Mouse (Mus musculus) embryonic facial prominence, embryonic 14.5 days (tissue): Measurements from ENCODE around the gene Ran. TPM values are rescaled to one million over a fixed set of nuclear protein-coding genes. Genes with fewer than 3 reads are reported as not detected.
A peak's percentile ranks its signal among the peaks of the same experiment; 100 is the strongest.

ENCODE experiments used
- ATAC-seq: fragments of 200-750 bp; cut with Nextera tagmentation; 2 replicates; pipeline ENCODE4 v1.8.0; 2017; ENCODE audit warnings: low read depth, moderate number of reproducible peaks, moderate TSS enrichment
- DNase-seq: peaks from one replicate; pipeline ENCODE4 v3.0.0-alpha.2; 2015; ENCODE audit warnings: low spot score
- H3K27ac ChIP-seq: fragments of 300-500 bp; sonication (generic); replicated peaks from 2 replicates; pipeline ENCODE4 v1.5.1; 2014; ENCODE audit warnings: low read depth, mild to moderate bottlenecking, low read length, moderate library complexity
- H3K27me3 ChIP-seq: fragments of 300-500 bp; sonication (generic); replicated peaks from 2 replicates; pipeline ENCODE4 v1.6.1; 2014; ENCODE audit warnings: low read length; ENCODE audit not compliant: control insufficient read depth, insufficient read depth
- H3K36me3 ChIP-seq: fragments of 300-500 bp; sonication (generic); 2 replicates; pipeline ENCODE4 v1.6.1; 2014; ENCODE audit warnings: low read length, mixed read lengths; ENCODE audit not compliant: control insufficient read depth, insufficient read depth
- H3K4me1 ChIP-seq: fragments of 300-500 bp; sonication (generic); 2 replicates; pipeline ENCODE4 v1.6.1; 2014; ENCODE audit warnings: antibody characterized with exemption, low read length; ENCODE audit not compliant: control insufficient read depth, insufficient read depth
- H3K4me2 ChIP-seq: fragments of 300-500 bp; sonication (generic); 2 replicates; pipeline ENCODE4 v1.6.1; 2014; ENCODE audit warnings: low read depth, mild to moderate bottlenecking, low read length, moderate library complexity, mixed read lengths
- H3K4me3 ChIP-seq: fragments of 300-500 bp; sonication (generic); 2 replicates; pipeline ENCODE4 v1.5.1; 2014; ENCODE audit warnings: low read depth, mild to moderate bottlenecking, low read length
- H3K9ac ChIP-seq: fragments of 300-500 bp; sonication (generic); 2 replicates; pipeline ENCODE4 v1.6.1; 2014; ENCODE audit warnings: low read depth, mild to moderate bottlenecking, low read length, moderate library complexity, mixed read lengths
- H3K9me3 ChIP-seq: fragments of 300-500 bp; sonication (generic); 2 replicates; pipeline ENCODE4 v1.6.1; 2016; ENCODE audit warnings: low read length; ENCODE audit not compliant: control insufficient read depth
- WGBS: fragments of 180-500 bp; shearing (Covaris S2); extraction: QIAGEN DNeasy Blood & Tissue Kit; methylation state at CpG from one replicate; pipeline ENCODE4 v1.1.7; 2014; 5-methylcytosine and 5-hydroxymethylcytosine counted together
- polyA plus RNA-seq: library from polyadenylated mRNA; unstranded; fragments of >200 nt; fragmentation: Nextera tagmentation; extraction: Ambion mirVana; gene quantifications from 2 replicates; pipeline ENCODE4 v1.2.1, GENCODE M21; 2014

Ran gene
- polyA plus RNA-seq, 1 experiment from 2014 or later: 442 TPM

GRCm38 (mm10) chr5:128985946-128986345, 33.9 kb upstream of the Ran start:
- Histone ChIP-seq H3K9ac (no peak overlapping the region), H3K27me3 (no peaks in the 10 kb centered on the region), H3K4me3 (no peak overlapping the region), H3K27ac (no peak overlapping the region), H3K4me1 (no peaks in the 10 kb centered on the region), H3K9me3 (no peaks in the 10 kb centered on the region), H3K36me3 (peaks cover 37% of the 10 kb centered on the region), H3K4me2 (no peak overlapping the region)
- WGBS: 94% methylated on average over 13 of the region's 13 CpGs
- DNase-seq (no peak), ATAC-seq (no peak)

GRCm38 (mm10) chr5:128987141-128987954, 32.5 kb upstream of the Ran start:
- WGBS: 66% methylated on average over 19 of the region's 19 CpGs
- Histone ChIP-seq H3K27ac (no peak overlapping the region), H3K4me1 (no peaks in the 10 kb centered on the region), H3K9me3 (no peaks in the 10 kb centered on the region), H3K9ac (no peak overlapping the region), H3K4me3 (no peak overlapping the region), H3K4me2 (no peak overlapping the region), H3K36me3 (peaks cover 51% of the 10 kb centered on the region), H3K27me3 (no peaks in the 10 kb centered on the region)
- no peak for DNase-seq
- no peak for ATAC-seq

- 41% methylated on average over 8 of the region's 8 CpGs for WGBS
- peaks cover 5% of the 10 kb centered on the region; the same call in 1 of the 2 replicates for H3K36me3 ChIP-seq
- no peaks in the 10 kb centered on the region for H3K9me3 ChIP-seq
- no peak overlapping the region for H3K9ac ChIP-seq
- H3K4me1 ChIP-seq: no peaks in the 10 kb centered on the region
- no peak overlapping the region for H3K27ac ChIP-seq
- DNase-seq (no peak), ATAC-seq (no peak)
- H3K4me2 ChIP-seq: no peak overlapping the region
- no peaks in the 10 kb centered on the region for H3K27me3 ChIP-seq
- H3K4me3 ChIP-seq: no peak overlapping the region
These were observed 19.0 kb upstream of the Ran start for GRCm38 (mm10) chr5:129000706-129001468.

- peaks cover 5% of the 10 kb centered on the region; the same call in 1 of the 2 replicates for H3K36me3 ChIP-seq
- no peaks in the 10 kb centered on the region for H3K27me3 ChIP-seq
- DNase-seq: no peak
- 51% methylated on average over 14 of the region's 14 CpGs for WGBS
- no peak overlapping the region for H3K4me3 ChIP-seq
- H3K27ac ChIP-seq: 0 out of 2 replicates have a peak overlapping the region, but pooled peaks have one; percentile 29
- no peak overlapping the region for H3K9ac ChIP-seq
- no peak for ATAC-seq
- no peaks in the 10 kb centered on the region for H3K9me3 ChIP-seq
- H3K4me2 ChIP-seq: no peak overlapping the region
- 0 out of 2 replicates have a peak, but pooled peaks cover 5% of the 10 kb centered on the region for H3K4me1 ChIP-seq
These were observed 17.3 kb upstream of the Ran start for GRCm38 (mm10) chr5:129002571-129003011.

- Histone ChIP-seq H3K4me3 (no peak overlapping the region), H3K9me3 (no peaks in the 10 kb centered on the region), H3K4me2 (no peak overlapping the region), H3K27me3 (no peaks in the 10 kb centered on the region), H3K36me3 (no peaks in the 10 kb centered on the region), H3K9ac (no peak overlapping the region), H3K4me1 (0 out of 2 replicates have a peak, but pooled peaks cover 10% of the 10 kb centered on the region), H3K27ac (no peak overlapping the region)
- whole genome bisulfite sequencing: 80% methylated on average over 3 of the region's 3 CpGs
- no peak for ATAC-seq
- DNase-seq: no peak
These were observed 14.5 kb upstream of the Ran start for GRCm38 (mm10) chr5:129005416-129005815.

- Histone ChIP-seq H3K4me2 (peak overlapping the region; percentile 71; the same call in 1 of the 2 replicates), H3K4me1 (0 out of 2 replicates have a peak, but pooled peaks cover 10% of the 10 kb centered on the region), H3K27me3 (no peaks in the 10 kb centered on the region), H3K36me3 (no peaks in the 10 kb centered on the region), H3K9me3 (no peaks in the 10 kb centered on the region), H3K27ac (no peak overlapping the region), H3K4me3 (no peak overlapping the region), H3K9ac (0 out of 2 replicates have a peak overlapping the region, but pooled peaks have one; percentile 5)
- DNase-seq (no peak), ATAC-seq (no peak)
- 75% methylated on average over 18 of the region's 18 CpGs for WGBS
These were observed 13.7 kb upstream of the Ran start for GRCm38 (mm10) chr5:129006031-129006788.

- Histone ChIP-seq H3K9me3 (no peaks in the 10 kb centered on the region), H3K27ac (no peak overlapping the region), H3K27me3 (no peaks in the 10 kb centered on the region), H3K9ac (peak overlapping the region; percentile 79), H3K36me3 (no peaks in the 10 kb centered on the region), H3K4me1 (0 out of 2 replicates have a peak, but pooled peaks cover 10% of the 10 kb centered on the region), H3K4me2 (peak overlapping the region; percentile 71), H3K4me3 (peak overlapping the region; percentile 72)
- no peak for ATAC-seq
- no peak for DNase-seq
- 49% methylated on average over 13 of the region's 14 CpGs for WGBS
These were observed 12.5 kb upstream of the Ran start for GRCm38 (mm10) chr5:129007105-129007957.
